Mouse (Mus musculus) testis, adult 2 months (tissue): ENCODE data around the gene Tmigd3.

Source experiments
- CTCF ChIP-seq: fragments of 200-500 bp; IDR thresholded peaks from 2 replicates; pipeline ENCODE4 v1.5.1; 2012; ENCODE audit warnings: low read depth, mild to moderate bottlenecking, inconsistent platforms, low read length, moderate library complexity; ENCODE audit not compliant: control insufficient read depth, insufficient read depth, insufficient replicate concordance
- POLR2A ChIP-seq: fragments of 200-500 bp; IDR thresholded peaks from 2 replicates; pipeline ENCODE4 v1.6.1; 2012; ENCODE audit warnings: low read depth, mild to moderate bottlenecking, inconsistent platforms, low read length, moderate library complexity; ENCODE audit not compliant: control insufficient read depth

DNA sequence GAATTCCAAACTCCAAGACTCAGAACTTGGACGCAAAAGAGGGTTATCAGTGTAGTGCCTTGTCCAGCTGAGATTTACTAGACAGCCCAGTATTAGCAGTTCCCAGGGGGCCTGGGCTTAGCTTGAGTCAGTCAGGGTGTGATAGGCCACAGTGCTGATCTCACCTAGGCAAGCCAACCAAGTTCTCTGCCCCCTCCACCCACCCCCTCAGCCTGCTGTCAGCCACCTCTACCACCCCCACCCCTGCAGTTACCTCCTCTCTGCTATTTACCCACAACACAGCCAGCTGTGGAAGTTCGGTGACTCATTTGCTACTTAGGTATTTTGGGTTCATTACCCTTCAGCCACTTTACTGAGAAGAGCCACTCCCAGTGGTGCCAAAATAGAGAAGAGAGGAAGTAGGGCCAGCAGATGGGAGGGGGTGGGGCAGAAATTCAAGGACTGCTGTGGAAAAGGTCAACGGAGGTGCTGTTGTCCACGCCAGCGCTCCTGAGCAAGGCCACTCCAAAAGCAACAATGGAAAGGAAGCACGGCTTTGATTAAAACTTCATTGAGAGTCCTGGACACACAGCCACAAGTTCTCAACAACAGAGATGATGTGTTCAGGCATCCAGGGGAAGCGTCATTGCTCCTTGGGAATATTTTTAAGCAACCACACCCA is 45.1 kb upstream of the Tmigd3 start:
- TF ChIP-seq CTCF (no peak), POLR2A (no peak)
